Mouse (Mus musculus) ES-Bruce4 (cell line): ENCODE results near the gene Ttll1. TPM values are rescaled to one million over a fixed set of nuclear protein-coding genes. Genes with fewer than 3 reads are reported as not detected.

ENCODE experiments used
- H3K27ac ChIP-seq: 2 replicates; pipeline ENCODE4 v1.5.1; 2012; ENCODE audit warnings: low read length, inconsistent platforms; ENCODE audit not compliant: insufficient read depth
- H3K27me3 ChIP-seq: 2 replicates; pipeline ENCODE4 v1.6.1; 2012; ENCODE audit warnings: mild to moderate bottlenecking, low read length, inconsistent platforms; ENCODE audit not compliant: control insufficient read depth, poor library complexity, insufficient read depth, severe bottlenecking
- H3K36me3 ChIP-seq: 2 replicates; pipeline ENCODE4 v1.6.1; 2012; ENCODE audit warnings: inconsistent platforms, mild to moderate bottlenecking, low read length, moderate library complexity; ENCODE audit not compliant: control insufficient read depth, poor library complexity, insufficient read depth, severe bottlenecking
- H3K4me1 ChIP-seq: one replicate; pipeline ENCODE4 v1.8.1; 2011; ENCODE audit warnings: low read length; ENCODE audit not compliant: control insufficient read depth, insufficient read depth
- H3K4me3 ChIP-seq: 2 replicates; pipeline ENCODE4 v1.5.1; 2011; ENCODE audit warnings: low read depth, mild to moderate bottlenecking, low read length
- H3K9ac ChIP-seq: 2 replicates; pipeline ENCODE4 v1.6.1; 2012; ENCODE audit warnings: low read depth, mild to moderate bottlenecking, inconsistent platforms; ENCODE audit not compliant: poor library complexity, severe bottlenecking
- H3K9me3 ChIP-seq: replicated peaks from 2 replicates; pipeline ENCODE4 v1.6.1; 2012; ENCODE audit warnings: mild to moderate bottlenecking, low read length, inconsistent platforms; ENCODE audit not compliant: control insufficient read depth, poor library complexity, insufficient read depth, severe bottlenecking
- CTCF ChIP-seq: IDR thresholded peaks from one replicate; pipeline ENCODE4 v1.8.1; 2011; ENCODE audit warnings: low read depth, low read length
- EP300 ChIP-seq: IDR thresholded peaks from 2 replicates; pipeline ENCODE4 v1.6.1; 2011; ENCODE audit warnings: low read depth, low read length; ENCODE audit not compliant: insufficient read depth
- POLR2A ChIP-seq: IDR thresholded peaks from one replicate; pipeline ENCODE4 v1.8.1; 2011; ENCODE audit warnings: low read length; ENCODE audit not compliant: insufficient read depth
- polyA plus RNA-seq: library from polyadenylated mRNA; stranded (reverse); fragments of >200 nt; gene quantifications from 2 replicates; pipeline ENCODE4 v1.2.4, GENCODE M21; 2011; ENCODE audit warnings: low read depth; ENCODE audit not compliant: missing spikeins, insufficient read depth, insufficient read length

The Ttll1 gene
- polyA plus RNA-seq, 1 experiment: 13.6 TPM

DNA sequence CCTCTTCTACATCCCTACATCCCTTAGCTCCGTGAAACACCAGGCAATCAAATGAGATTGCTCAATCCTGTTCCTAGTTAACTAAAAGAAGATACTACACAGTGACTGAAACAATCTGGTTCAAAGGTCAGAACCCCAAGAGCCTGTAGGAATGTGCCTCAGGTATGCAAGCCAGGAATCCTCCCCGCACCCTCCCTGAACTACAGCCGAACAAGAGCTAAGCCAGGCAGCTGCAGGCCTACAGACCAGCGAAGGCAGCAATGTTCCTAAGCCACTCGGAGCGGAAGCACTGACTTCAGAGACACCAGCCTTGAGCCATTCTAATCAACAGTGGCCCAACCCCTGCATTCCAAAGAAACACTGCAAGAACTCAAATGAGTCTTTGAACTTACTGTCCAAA is 66.3 kb downstream of the Ttll1 start:
- Histone ChIP-seq H3K27ac (peak overlapping the region; percentile 70), H3K4me3 (no peak overlapping the region), H3K9ac (no peak overlapping the region), H3K36me3 (no peaks in the 10 kb centered on the region), H3K27me3 (no peaks in the 10 kb centered on the region), H3K4me1 (peaks cover 9% of the 10 kb centered on the region), H3K9me3 (no peaks in the 10 kb centered on the region)
- TF ChIP-seq CTCF (no peak), POLR2A (no peak), EP300 (peak; percentile 83; the same call in 1 of the 2 replicates)

DNA sequence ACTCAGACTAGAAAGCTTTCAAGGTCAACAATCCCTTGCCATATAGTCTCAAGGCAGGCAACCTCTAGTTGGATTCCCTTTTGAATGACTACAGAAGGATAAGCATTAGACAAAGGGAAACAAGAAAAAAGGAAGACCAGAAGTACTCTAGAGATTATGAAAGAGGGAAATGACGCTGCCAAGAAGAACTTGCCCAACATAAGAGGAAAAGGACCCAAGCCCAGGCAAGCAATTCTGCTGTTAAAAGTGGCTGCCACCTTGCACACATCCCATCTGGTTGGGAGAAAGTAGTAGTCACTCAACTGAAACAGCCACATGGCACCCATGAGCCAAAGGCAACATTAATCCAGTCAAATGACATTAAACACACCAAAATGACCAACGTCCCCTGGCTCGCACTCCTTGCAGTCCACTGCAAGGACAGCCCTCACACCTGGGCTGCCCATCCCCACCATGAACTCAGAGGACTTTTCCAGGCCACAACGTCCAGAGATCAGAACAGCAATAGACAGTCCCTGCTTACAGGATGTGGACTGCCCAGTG is 68.1 kb downstream of the Ttll1 start:
- H3K9me3 ChIP-seq: no peaks in the 10 kb centered on the region
- TF ChIP-seq POLR2A (no peak), EP300 (no peak), CTCF (no peak)
- H3K27ac ChIP-seq: no peak overlapping the region
- H3K9ac ChIP-seq: no peak overlapping the region
- peaks cover 9% of the 10 kb centered on the region for H3K4me1 ChIP-seq
- H3K4me3 ChIP-seq: no peak overlapping the region
- H3K27me3 ChIP-seq: no peaks in the 10 kb centered on the region
- H3K36me3 ChIP-seq: no peaks in the 10 kb centered on the region

DNA sequence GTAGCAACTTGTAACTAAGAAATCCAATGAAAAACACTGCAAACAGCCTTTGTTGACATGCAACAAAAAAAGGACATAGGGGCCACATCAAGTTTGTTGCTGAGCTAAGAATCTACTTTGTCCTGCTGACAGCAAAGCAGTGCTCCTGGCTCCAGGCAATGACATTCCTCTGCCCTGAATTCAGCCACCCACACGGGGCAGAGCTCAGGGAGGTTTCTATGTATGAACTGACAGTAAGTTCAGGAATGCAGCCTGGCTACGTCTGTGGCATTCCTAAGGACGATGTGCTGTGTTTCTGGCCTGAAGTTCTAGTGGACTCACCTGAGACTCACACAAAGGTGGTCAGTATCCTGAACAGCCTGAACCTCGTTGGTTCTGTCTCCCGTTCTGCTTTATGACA is 70.0 kb downstream of the Ttll1 start:
- Histone ChIP-seq H3K36me3 (no peaks in the 10 kb centered on the region), H3K4me3 (no peak overlapping the region), H3K9me3 (no peaks in the 10 kb centered on the region), H3K9ac (no peak overlapping the region), H3K27ac (no peak overlapping the region), H3K4me1 (peaks cover 5% of the 10 kb centered on the region), H3K27me3 (no peaks in the 10 kb centered on the region)
- TF ChIP-seq CTCF (no peak), EP300 (no peak), POLR2A (no peak)

DNA sequence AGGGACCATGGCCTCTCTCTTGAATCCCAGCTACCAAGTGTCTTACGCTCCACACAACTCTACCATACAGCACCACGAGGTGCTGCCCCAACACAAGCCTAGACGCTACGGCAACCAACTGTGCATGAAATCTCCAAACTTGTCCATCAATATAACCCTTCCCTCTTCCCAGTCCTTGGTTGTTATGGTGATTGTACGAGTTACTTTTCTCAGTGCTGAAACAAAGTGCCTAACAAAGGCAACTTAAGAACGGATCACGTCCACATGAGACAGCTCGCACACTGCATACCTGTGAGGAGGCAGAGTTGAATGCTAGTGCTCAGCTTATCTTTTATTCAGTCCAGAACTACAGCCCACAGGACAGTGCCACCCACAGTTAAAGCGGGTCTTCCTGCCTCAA is 74.2 kb downstream of the Ttll1 start:
- H3K9me3 ChIP-seq: no peaks in the 10 kb centered on the region
- no peak for TF ChIP-seq CTCF
- TF ChIP-seq EP300: no peak
- no peak for TF ChIP-seq POLR2A
- no peaks in the 10 kb centered on the region for H3K27me3 ChIP-seq

DNA sequence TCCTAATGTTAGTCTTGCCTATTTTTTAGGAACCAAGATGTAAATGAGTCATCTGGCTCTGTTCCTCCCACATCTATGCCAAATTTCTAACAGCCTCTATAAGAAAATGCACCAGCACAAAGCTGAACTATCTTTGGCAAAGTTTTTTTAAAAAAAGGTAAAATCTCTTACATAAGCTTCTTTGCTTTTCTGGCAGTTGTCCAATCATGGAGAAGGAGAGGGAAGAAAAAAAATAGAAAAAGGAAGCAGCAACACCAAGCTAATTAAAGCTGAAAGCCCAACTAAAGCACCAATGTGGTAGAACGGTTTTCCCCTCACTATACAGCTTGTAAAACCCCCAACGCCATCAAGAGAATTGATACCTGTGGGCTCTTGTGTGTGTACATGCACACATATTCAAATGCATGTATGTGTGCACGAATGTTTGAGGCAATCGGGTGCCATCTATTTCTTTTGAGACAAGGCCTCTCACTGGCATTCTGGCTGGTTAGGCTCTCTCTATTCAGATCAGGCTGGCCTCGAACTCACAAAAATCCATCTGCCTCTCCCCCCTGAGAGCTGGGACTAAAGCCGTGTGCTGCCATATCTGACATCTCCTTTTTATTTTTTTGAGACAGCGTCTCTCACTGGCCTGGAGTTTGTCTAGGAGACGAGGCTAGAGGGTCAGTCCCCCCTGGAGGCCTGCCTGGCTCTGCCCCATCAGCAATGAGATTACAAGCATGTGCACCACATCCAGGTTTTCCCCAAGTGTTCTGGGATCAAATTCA is 75.2 kb downstream of the Ttll1 start:
- TF ChIP-seq EP300 (no peak), CTCF (no peak), POLR2A (no peak)
- Histone ChIP-seq H3K27me3 (no peaks in the 10 kb centered on the region), H3K36me3 (no peaks in the 10 kb centered on the region), H3K4me1 (peaks cover 3% of the 10 kb centered on the region), H3K9me3 (no peaks in the 10 kb centered on the region), H3K4me3 (no peak overlapping the region), H3K9ac (no peak overlapping the region), H3K27ac (no peak overlapping the region)

More for the DNA sequence above, 74.2 kb downstream of the Ttll1 start:
- no peak overlapping the region for H3K27ac ChIP-seq
- no peak overlapping the region for H3K9ac ChIP-seq
- no peaks in the 10 kb centered on the region for H3K4me1 ChIP-seq
- H3K36me3 ChIP-seq: no peaks in the 10 kb centered on the region
- no peak overlapping the region for H3K4me3 ChIP-seq

DNA sequence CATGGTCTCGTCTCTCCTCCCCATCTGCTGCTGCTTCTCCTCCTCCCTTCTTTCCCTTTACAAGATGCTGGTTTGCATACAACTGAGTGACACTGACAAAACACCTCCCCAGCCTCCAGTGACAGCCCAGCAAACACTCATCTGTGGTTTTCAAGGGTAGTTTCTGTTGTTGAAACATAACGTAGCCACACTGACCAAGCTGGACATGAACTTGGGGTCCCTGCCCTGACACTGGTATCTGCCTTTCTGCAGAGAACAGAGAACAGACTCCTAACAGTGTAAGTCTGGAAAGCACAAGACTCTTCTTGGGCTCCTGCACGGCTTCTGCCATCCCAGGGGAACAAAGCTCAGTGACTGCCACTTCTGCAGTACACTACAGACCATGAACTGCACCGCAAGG is 76.0 kb downstream of the Ttll1 start:
- Histone ChIP-seq H3K36me3 (no peaks in the 10 kb centered on the region), H3K9me3 (no peaks in the 10 kb centered on the region), H3K4me1 (peaks cover 3% of the 10 kb centered on the region), H3K4me3 (no peak overlapping the region), H3K9ac (no peak overlapping the region), H3K27ac (no peak overlapping the region), H3K27me3 (no peaks in the 10 kb centered on the region)
- TF ChIP-seq EP300 (no peak), POLR2A (no peak), CTCF (no peak)

Other genes starting within 250 kb of the Ttll1 start
- gene Arfgap3, start 160.6 kb downstream of the Ttll1 start, polyA plus RNA-seq: 10.0 and 11.9 TPM in 2 replicates
- gene Pacsin2, start 46.3 kb downstream of the Ttll1 start, polyA plus RNA-seq: 78.3 and 82.8 TPM in 2 replicates
- 3.7 and 6.5 TPM in 2 replicates for gene Bik, start 16.0 kb upstream of the Ttll1 start, polyA plus RNA-seq
- 25.9 and 31.9 TPM in 2 replicates for gene Tspo, start 52.7 kb upstream of the Ttll1 start, polyA plus RNA-seq
- 25.1 and 28.1 TPM in 2 replicates for gene Mcat, start 52.9 kb upstream of the Ttll1 start, polyA plus RNA-seq
- gene Ttll12, start 84.3 kb upstream of the Ttll1 start, polyA plus RNA-seq: 33.7 and 35.0 TPM in 2 replicates
- gene Scube1, start 214.1 kb upstream of the Ttll1 start, polyA plus RNA-seq: 0.51 and 0.91 TPM in 2 replicates